Mouse (Mus musculus): ENCODE results near the gene Dalrd3. TPM values are rescaled to one million over a fixed set of nuclear protein-coding genes. Genes with fewer than 3 reads are reported as not detected.

The Dalrd3 gene
- total and polyA plus RNA-seq, 2 experiments from 2014 or later, result 119 to 313 TPM

GRCm38 (mm10) chr9:108564131-108564530 is 5.6 kb upstream of the Dalrd3 start:
- WGBS, result 90% methylated on average over 7 of the region's 7 CpGs
- Histone ChIP-seq H3K9ac (replicated peaks; ENCODE audit: low read length, poor library complexity, severe bottlenecking) (no peak overlapping the region), H3K4me2 (ENCODE audit: low read depth, low read length, poor library complexity, severe bottlenecking) (no peak overlapping the region), H3K27ac (ENCODE audit: low read depth, low read length) (no peak overlapping the region), H3K4me1 (ENCODE audit: insufficient read depth, low read length) (peaks cover 16% of the 10 kb centered on the region), H3K27me3 (ENCODE audit: insufficient read depth, low read length) (no peaks in the 10 kb centered on the region), H3K9me3 (ENCODE audit: low read length) (no peaks in the 10 kb centered on the region), H3K36me3 (ENCODE audit: insufficient read depth, low read length) (peaks cover 24% of the 10 kb centered on the region), H3K4me3 (ENCODE audit: low read depth, low read length) (no peak overlapping the region)
- ATAC-seq (ENCODE audit: low FRiP score) (no peak), DNase-seq (ENCODE audit: low spot score) (no peak)
- TF ChIP-seq CTCF (IDR thresholded peaks at IDR 0.05), result no peak

- Histone ChIP-seq H3K36me3 (ENCODE audit: insufficient read depth, low read length) (peaks cover 29% of the 10 kb centered on the region), H3K4me3 (ENCODE audit: low read depth, low read length) (peak overlapping the region; percentile 70), H3K4me1 (ENCODE audit: insufficient read depth, low read length) (peaks cover 21% of the 10 kb centered on the region), H3K27ac (ENCODE audit: low read depth, low read length) (peak overlapping the region; percentile 98), H3K9me3 (ENCODE audit: low read length) (no peaks in the 10 kb centered on the region), H3K4me2 (ENCODE audit: low read depth, low read length, poor library complexity, severe bottlenecking) (peak overlapping the region; percentile 99), H3K9ac (replicated peaks; ENCODE audit: low read length, poor library complexity, severe bottlenecking) (peak overlapping the region; percentile 79), H3K27me3 (ENCODE audit: insufficient read depth, low read length) (no peaks in the 10 kb centered on the region)
- ATAC-seq (ENCODE audit: low FRiP score) (no peak), DNase-seq (ENCODE audit: low spot score) (peak; percentile 24)
- WGBS, result 13% methylated on average over 35 of the region's 35 CpGs
- no peak for TF ChIP-seq CTCF (IDR thresholded peaks at IDR 0.05)
These were observed 3.5 kb upstream of the Dalrd3 start for GRCm38 (mm10) chr9:108565881-108566814.

- WGBS, result under 1% methylated on average over 71 of the region's 73 CpGs
- peaks cover 15% of the 10 kb centered on the region; the same call in 1 of the 2 replicates for H3K4me1 ChIP-seq (ENCODE audit: insufficient read depth, low read length)
These were observed 2.6 kb upstream of the Dalrd3 start, which contains the start of gene Ndufaf3 for GRCm38 (mm10) chr9:108566815-108567776. TSS of gene Ndufaf3 (minus strand) at chr9:108567434.

GRCm38 (mm10) chr9:108567931-108568419 is 1.7 kb upstream of the Dalrd3 start:
- 8% methylated on average over 18 of the region's 18 CpGs for WGBS
- Histone ChIP-seq H3K36me3 (ENCODE audit: insufficient read depth, low read length) (peaks cover 42% of the 10 kb centered on the region), H3K4me2 (ENCODE audit: low read depth, low read length, poor library complexity, severe bottlenecking) (peak overlapping the region; percentile 99), H3K9me3 (ENCODE audit: low read length) (no peaks in the 10 kb centered on the region), H3K4me1 (ENCODE audit: insufficient read depth, low read length) (peaks cover 15% of the 10 kb centered on the region; the same call in 1 of the 2 replicates), H3K27me3 (ENCODE audit: insufficient read depth, low read length) (no peaks in the 10 kb centered on the region), H3K9ac (replicated peaks; ENCODE audit: low read length, poor library complexity, severe bottlenecking) (peak overlapping the region; percentile 79), H3K27ac (ENCODE audit: low read depth, low read length) (peak overlapping the region; percentile 98), H3K4me3 (ENCODE audit: low read depth, low read length) (peak overlapping the region; percentile 70)
- no peak for DNase-seq (ENCODE audit: low spot score)
- no peak for ATAC-seq (ENCODE audit: low FRiP score)
- TF ChIP-seq CTCF (IDR thresholded peaks at IDR 0.05), result no peak

More at GRCm38 (mm10) chr9:108566815-108567776, 2.6 kb upstream of the Dalrd3 start, which contains the start of gene Ndufaf3:
- DNase-seq (ENCODE audit: low spot score) (peak; percentile 98), ATAC-seq (ENCODE audit: low FRiP score) (peak; percentile 90)
- H3K36me3 ChIP-seq (ENCODE audit: insufficient read depth, low read length), result peaks cover 39% of the 10 kb centered on the region
- no peaks in the 10 kb centered on the region for H3K27me3 ChIP-seq (ENCODE audit: insufficient read depth, low read length)
- H3K9ac ChIP-seq (replicated peaks; ENCODE audit: low read length, poor library complexity, severe bottlenecking), result peak within 1 kb of the TSS; percentile 79
- TF ChIP-seq CTCF (IDR thresholded peaks at IDR 0.05), result peak; percentile 92
- peak within 1 kb of the TSS; percentile 70 for H3K4me3 ChIP-seq (ENCODE audit: low read depth, low read length)
- H3K4me2 ChIP-seq (ENCODE audit: low read depth, low read length, poor library complexity, severe bottlenecking), result peak within 1 kb of the TSS; percentile 99
- no peaks in the 10 kb centered on the region for H3K9me3 ChIP-seq (ENCODE audit: low read length)
- peak within 1 kb of the TSS; percentile 98 for H3K27ac ChIP-seq (ENCODE audit: low read depth, low read length)

- H3K4me3 ChIP-seq (ENCODE audit: low read depth, low read length), result peak overlapping the region; percentile 70; the same call in 1 of the 2 replicates
- ATAC-seq (ENCODE audit: low FRiP score) (no peak), DNase-seq (ENCODE audit: low spot score) (no peak)
- H3K36me3 ChIP-seq (ENCODE audit: insufficient read depth, low read length), result peaks cover 47% of the 10 kb centered on the region
- H3K4me1 ChIP-seq (ENCODE audit: insufficient read depth, low read length), result peaks cover 15% of the 10 kb centered on the region; the same call in 1 of the 2 replicates
- WGBS, result 77% methylated on average over 17 of the region's 17 CpGs
- no peak overlapping the region for H3K9ac ChIP-seq (replicated peaks; ENCODE audit: low read length, poor library complexity, severe bottlenecking)
- no peaks in the 10 kb centered on the region for H3K27me3 ChIP-seq (ENCODE audit: insufficient read depth, low read length)
- TF ChIP-seq CTCF (IDR thresholded peaks at IDR 0.05), result no peak
- no peaks in the 10 kb centered on the region for H3K9me3 ChIP-seq (ENCODE audit: low read length)
- no peak overlapping the region; the same call in 1 of the 2 replicates for H3K27ac ChIP-seq (ENCODE audit: low read depth, low read length)
- H3K4me2 ChIP-seq (ENCODE audit: low read depth, low read length, poor library complexity, severe bottlenecking), result peak overlapping the region; percentile 99
These were observed 1.2 kb upstream of the Dalrd3 start for GRCm38 (mm10) chr9:108568511-108568921.

Data from midbrain, postnatal 0 days (tissue).